Mouse (Mus musculus) induced T-regulatory cell, adult 2 months (primary cell): ENCODE results near the gene Slc25a1.
"Not testable (repeated sequence)": the region's sequence is repeated elsewhere in the genome, so short reads cannot be mapped to it uniquely, and the experiment has no call there.

Experiments
- DNase-seq: peaks from one replicate; pipeline ENCODE4 v3.0.0-alpha.2; 2012; ENCODE audit warnings: low read depth

Slc25a1 gene

DNA sequence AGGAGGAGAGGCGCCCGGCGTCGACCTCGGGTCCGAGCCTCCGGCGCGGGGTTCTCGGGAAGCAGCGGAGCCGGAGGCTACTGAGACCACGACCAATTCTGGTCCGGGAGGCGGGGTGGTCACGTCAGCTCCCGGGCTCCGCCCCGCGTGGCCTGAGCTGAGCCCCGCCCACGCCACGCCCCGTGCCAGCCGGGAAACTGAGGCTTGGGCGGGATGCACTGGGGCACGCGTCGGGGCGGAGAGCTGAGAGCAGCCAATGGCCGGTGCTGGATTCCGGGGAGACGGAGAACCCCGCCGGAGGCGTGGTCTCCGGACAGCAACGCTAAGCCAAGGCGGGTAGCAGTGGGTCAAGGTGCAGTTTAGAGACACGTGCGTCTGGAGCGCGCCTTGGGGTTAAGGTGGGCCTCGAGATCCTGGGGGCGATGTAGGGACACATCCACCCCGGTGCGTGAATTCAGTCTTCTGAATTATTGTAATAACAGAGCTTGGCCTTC lies at the start of gene Slc25a1:
Gene Slc25a1, minus strand, starts transcription at position 133 of the 494 bp plus-strand sequence.
- DNase-seq = peak; percentile 81

GRCm38 (mm10) chr16:17971853-17972252 lies 43.8 kb upstream of the Slc25a1 start:
- DNase-seq = no peak

DNA sequence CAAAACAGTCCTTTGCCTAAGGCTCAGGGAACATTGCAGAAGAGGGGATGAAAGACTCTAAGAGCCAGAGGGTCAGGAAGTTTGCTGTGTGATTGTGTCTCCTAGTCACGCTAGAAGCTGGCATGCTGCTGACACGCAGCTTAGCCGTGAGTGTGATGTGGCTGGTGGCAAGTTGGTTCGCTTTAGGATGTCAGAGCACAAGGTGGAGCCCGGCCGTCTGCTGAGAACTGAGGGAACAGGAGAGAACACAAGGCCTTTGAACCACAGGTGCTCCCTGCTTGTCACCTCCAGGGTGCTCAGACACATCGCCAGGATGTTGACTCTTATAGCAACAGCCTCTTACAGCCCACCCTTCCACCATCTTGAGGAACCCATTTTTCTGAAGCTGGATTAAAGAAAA lies 34.1 kb upstream of the Slc25a1 start:
- DNase-seq = no peak

GRCm38 (mm10) chr16:17956052-17956638 lies 28.1 kb upstream of the Slc25a1 start:
- not testable (repeated sequence) for DNase-seq

DNA sequence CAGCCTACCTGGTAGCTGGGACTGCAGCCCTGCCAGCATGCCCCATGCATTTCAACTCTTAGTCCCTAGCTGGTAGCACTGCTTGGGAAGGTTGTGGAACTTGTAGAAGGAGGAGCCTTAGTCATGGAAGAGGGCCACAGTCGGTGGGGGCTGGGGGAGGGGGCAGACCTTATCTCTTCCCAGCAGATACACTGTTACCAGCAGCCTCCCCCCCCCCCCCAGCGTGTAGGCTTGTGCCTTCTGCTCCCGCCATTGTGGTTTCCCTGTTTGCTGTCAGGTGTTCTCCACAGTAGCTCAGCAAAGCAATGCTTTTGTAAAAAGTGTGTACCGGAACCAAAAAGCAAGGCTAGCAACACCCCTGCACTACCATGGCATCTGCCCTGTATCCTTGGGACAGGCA lies 23.6 kb upstream of the Slc25a1 start:
- no peak for DNase-seq

GRCm38 (mm10) chr16:17950068-17950467 lies 22.0 kb upstream of the Slc25a1 start:
- no peak for DNase-seq

GRCm38 (mm10) chr16:17949421-17949877 lies 21.4 kb upstream of the Slc25a1 start:
- DNase-seq = no peak

DNA sequence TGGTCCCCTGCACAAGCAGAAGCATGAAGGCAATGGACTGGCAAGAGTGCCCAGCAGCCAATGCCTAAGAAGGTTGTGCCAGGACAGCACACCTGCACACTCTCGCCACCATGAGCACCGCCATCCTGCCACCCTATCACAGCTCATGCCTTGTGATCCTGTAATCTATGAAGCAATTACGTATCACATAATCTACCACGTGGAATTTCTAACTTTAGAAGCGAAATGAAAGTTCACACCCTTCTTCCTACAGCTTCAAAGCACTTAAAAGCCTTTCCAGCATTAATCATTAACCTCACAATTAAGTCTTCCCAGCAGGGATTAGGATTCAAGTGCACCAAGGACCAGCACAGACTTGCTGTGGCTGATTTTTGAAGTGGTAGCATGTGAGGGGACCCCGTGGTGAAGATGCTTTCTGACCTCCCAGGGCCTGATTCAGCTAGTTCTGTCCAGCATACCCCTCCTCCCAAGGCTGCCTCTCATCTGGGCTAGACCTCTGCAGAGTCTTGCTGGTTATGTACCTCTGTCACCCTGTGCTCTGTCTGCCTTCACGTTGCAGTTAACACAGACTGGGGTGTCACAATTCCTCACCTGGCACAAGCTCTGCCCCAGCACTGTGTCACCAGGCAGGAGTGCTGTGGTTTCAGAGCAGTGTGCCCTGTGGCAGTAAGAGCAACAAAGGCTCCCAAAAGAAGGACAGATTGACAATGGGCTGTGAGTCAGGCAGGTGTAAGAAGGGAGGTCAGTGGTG lies 17.2 kb upstream of the Slc25a1 start:
- DNase-seq = no peak

GRCm38 (mm10) chr16:17943466-17943865 lies 15.4 kb upstream of the Slc25a1 start:
- no peak for DNase-seq

- DNase-seq = no peak
Observed at GRCm38 (mm10) chr16:17939255-17939751, 11.3 kb upstream of the Slc25a1 start.

GRCm38 (mm10) chr16:17938821-17939220 lies 10.8 kb upstream of the Slc25a1 start:
- DNase-seq = peak; percentile 73

DNA sequence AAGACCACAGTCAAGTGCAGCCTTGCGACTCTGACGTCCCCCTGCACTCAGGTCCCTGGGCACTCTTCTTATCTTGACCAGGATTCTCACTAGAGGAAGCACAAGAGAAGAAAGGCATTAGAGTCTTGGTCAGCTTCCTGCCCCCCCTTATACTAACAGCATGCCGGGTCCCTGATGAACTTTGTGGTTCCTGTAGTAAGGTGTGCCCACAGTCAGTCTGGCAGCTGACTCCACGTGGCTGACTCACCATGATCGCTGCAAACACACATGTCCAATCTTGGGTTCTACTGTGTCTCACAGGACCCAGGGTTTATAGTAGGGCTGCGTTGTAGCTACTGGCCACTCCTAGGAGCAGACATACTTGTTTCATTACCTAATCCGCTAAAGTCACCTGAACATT lies 10.2 kb upstream of the Slc25a1 start:
- no peak for DNase-seq

- no peak for DNase-seq
Observed at GRCm38 (mm10) chr16:17936776-17937175, 8.8 kb upstream of the Slc25a1 start.

- peak; percentile 35 for DNase-seq
Observed at GRCm38 (mm10) chr16:17934445-17934910, 6.5 kb upstream of the Slc25a1 start.

DNA sequence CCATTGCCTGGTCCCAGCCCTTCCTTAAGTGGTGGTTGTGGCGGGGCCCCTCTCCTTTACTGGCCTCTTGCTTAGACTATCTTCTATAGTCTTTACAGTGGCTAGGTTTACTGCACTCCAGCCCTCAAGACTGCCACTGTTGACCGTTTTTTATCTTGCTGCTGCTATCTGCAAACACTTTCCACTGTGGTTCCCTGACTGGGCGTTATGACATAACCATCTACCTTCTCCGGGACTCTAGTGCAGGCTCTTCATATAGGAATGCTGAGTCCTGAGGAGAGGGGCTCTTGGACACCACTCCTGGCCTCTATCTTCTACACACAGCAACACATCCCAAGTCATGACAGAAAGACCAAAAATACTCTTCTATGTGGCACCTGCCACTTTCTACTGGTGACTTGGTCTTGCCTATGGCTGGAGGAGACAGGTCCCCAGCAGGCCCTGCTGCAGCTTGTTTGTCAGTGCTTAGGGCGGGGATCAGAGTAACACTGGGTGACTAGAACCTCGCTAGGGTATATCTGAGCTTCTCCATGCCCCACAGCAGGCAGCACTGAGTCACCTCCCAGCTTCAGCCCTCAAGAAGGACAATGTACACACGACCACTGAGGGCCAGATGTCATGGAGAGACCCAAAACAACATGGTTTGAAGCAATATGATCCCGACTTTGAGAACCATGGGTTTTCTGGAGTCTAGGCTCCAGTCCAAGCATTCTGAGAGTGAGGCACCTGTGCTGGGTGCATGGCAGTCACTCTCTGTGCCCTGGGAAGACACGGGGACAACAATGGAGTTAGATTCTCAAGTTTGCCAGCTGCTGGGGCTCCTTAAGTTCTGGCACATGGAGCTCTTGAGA lies 5.8 kb upstream of the Slc25a1 start:
- DNase-seq = no peak

DNA sequence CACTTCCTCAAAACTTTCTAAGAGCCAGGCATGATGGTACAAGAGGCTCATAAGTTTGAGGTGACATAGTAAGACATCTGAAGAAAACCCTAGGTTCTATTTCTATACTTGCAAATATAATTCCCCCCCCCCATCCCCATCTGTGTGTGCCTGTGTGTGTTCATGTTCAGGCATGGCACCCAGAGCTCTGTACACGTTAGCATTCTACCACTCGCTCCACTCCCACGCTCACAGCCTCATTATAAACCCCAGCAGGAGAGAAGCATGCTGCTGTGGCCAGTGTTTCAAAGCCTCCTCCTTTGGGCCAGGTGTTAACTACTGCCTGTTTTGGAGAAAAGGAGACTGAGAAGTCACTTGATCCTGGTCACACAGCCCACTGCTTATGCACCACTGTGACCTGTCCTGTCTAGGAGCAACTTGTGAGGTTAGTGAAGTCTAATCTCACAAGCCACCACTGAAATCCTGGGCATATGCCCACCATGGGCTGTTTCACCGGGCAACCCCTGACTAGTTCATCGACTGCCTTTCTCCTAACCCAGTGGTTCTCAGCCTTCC lies 4.0 kb upstream of the Slc25a1 start:
- no peak for DNase-seq

DNA sequence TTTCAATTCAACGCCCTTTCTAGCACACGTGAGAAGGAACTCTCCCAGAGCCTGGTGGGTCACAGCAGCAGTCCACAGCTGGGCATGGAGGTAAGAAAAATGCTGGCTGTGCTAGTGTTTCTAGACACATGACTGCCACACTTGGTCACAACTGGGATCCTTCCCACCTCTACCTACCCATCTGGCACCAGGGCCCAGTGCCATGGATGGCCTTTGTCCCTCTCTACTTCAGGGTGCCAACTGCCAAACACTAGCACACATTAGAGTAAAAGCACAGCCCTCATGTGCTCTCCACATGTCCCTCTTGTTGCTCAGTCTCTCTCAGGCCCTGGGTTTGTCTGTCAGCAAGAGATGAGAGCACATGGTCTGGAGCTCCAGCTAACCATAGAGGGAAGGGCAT lies 1.6 kb upstream of the Slc25a1 start:
- no peak for DNase-seq

DNA sequence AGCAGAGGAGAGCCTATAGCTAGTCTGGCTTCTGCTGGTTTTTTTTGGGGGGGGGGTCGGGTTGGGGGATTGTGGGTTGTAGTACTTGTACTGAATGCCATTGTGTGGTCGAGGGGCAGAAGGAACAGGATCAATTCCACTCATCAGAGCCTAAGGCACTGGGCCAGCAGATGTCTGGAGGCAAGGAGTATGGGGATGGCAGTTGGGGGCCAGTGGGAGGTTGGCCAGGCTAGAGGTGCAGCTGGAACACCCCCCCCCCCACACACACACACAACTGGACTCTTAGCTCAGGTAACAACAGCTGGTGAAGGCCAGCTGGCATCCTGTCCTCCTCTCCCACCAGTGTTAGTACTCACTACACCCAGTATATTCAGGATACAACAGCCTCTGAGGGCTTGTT lies 1.2 kb upstream of the Slc25a1 start:
- no peak for DNase-seq

GRCm38 (mm10) chr16:17928627-17929104 lies 647 bp upstream of the Slc25a1 start:
- DNase-seq = peak; percentile 93

GRCm38 (mm10) chr16:17927351-17928082 lies 502 bp downstream of the Slc25a1 start:
- peak; percentile 69 for DNase-seq

DNA sequence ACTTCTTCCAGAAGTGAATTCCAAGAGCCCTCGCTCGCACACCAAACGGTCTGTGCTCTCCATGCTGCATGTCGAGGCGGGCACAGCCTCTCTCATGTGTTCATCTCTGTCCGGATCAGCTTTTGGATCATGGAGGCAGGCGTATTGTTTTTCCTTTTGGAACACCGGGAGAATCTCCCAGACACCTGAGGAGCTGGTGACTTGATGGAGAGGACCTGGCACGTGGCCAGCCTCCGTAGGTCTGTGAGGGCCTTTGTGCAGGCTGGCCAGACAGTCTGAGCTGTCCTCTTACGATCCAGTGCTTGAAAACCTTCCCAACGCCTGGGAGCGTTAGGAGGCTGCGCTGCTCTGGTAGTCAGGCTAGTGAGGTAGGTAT lies 5.9 kb downstream of the Slc25a1 start:
- DNase-seq = no peak
